Mouse (Mus musculus) MEL (cell line): ENCODE results near the gene Hspg2.

Source experiments
- BHLHE40 ChIP-seq: IDR thresholded peaks from 2 replicates; pipeline ENCODE4 v1.6.1; 2012; ENCODE audit warnings: low read depth, mild to moderate bottlenecking, inconsistent platforms, low read length, improper control_type of control experiment, borderline replicate concordance
- CTCF ChIP-seq, 3 experiments: IDR thresholded peaks in 2 of 3; conservative IDR thresholded peaks in 1 of 3; 2 replicates each; pipeline ENCODE4 v1.5.1; 2011 to 2012; ENCODE audit warnings: low read length in 3 of 3, low read depth in 2 of 3, mild to moderate bottlenecking in 2 of 3, improper control_type of control experiment in 1 of 3, inconsistent platforms in 1 of 3, mixed read lengths in 1 of 3, moderate library complexity in 1 of 3; ENCODE audit not compliant: control insufficient read depth in 1 of 3, insufficient read depth in 1 of 3, poor library complexity in 1 of 3, severe bottlenecking in 1 of 3
- EP300 ChIP-seq, 2 experiments: IDR thresholded peaks; 2 replicates each; pipeline ENCODE4 v1.6.1; 2011; ENCODE audit warnings: improper control_type of control experiment in 2 of 2, low read length in 2 of 2, low read depth in 1 of 2, mild to moderate bottlenecking in 1 of 2
- POLR2A ChIP-seq, 2 experiments: IDR thresholded peaks; 2 replicates each; pipeline ENCODE4 v1.6.1; 2011 to 2012; ENCODE audit warnings: low read length in 2 of 2, mild to moderate bottlenecking in 2 of 2, control low read depth in 1 of 2, improper control_type of control experiment in 1 of 2, low read depth in 1 of 2, moderate library complexity in 1 of 2; ENCODE audit not compliant: control insufficient read depth in 1 of 2, insufficient read depth in 1 of 2, poor library complexity in 1 of 2
- USF2 ChIP-seq, 2 experiments: IDR thresholded peaks; 2 replicates each; pipeline ENCODE4 v1.6.1; 2011 to 2012; ENCODE audit warnings: improper control_type of control experiment in 2 of 2, low read length in 2 of 2, borderline replicate concordance in 1 of 2, inconsistent platforms in 1 of 2, low read depth in 1 of 2, mild to moderate bottlenecking in 1 of 2; ENCODE audit not compliant: insufficient read depth in 1 of 2
- ZNF384 ChIP-seq: IDR thresholded peaks from 2 replicates; pipeline ENCODE4 v1.6.1; 2012; ENCODE audit warnings: low read depth, mild to moderate bottlenecking, inconsistent platforms, low read length, improper control_type of control experiment

DNA sequence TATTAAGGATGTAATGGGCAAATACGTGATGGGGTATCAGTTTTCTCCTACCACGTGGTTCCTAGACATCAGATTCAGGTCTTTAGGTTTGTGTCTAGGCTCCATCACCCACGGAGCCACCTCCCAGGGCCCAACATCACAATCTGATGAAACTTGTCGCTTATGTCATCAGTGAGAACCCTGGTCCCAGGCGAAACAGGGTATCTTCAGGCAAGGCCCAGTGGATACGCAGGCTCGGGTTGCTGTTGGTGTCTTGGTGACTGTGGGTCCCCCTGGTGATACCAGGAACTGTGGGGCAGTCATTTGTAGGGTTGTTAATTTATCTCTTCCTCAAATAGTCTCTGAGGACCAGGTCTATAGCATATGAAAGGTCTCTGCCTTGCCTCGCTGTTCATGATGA, 4.7 kb downstream of the Hspg2 start:
- TF ChIP-seq CTCF (IDR thresholded peaks at IDR 0.05 in 2 of 3, conservative IDR thresholded peaks at IDR 0.05 in 1 of 3; ENCODE audit: control insufficient read depth in 1 of 3, insufficient read depth in 1 of 3, low read depth in 2 of 3, low read length in 3 of 3, poor library complexity in 1 of 3, severe bottlenecking in 1 of 3) (no peak), ZNF384 (no peak), EP300 (IDR thresholded peaks at IDR 0.05; ENCODE audit: low read depth in 1 of 2, low read length in 2 of 2) (no peak), POLR2A (IDR thresholded peaks at IDR 0.05; ENCODE audit: control insufficient read depth in 1 of 2, insufficient read depth in 1 of 2, low read depth in 1 of 2, low read length in 2 of 2, poor library complexity in 1 of 2) (no peak), BHLHE40 (no peak), USF2 (IDR thresholded peaks at IDR 0.05; ENCODE audit: borderline replicate concordance in 1 of 2, insufficient read depth in 1 of 2, low read depth in 1 of 2, low read length in 2 of 2) (no peak)
